Mouse (Mus musculus): ENCODE results near the gene Glmp.

GRCm38 (mm10) chr3:88276121-88276520 lies 48.7 kb upstream of the Glmp start:
- no peak for TF ChIP-seq CTCF (conservative IDR thresholded peaks at IDR 0.05 in 1 of 2, IDR thresholded peaks at IDR 0.05 in 1 of 2; ENCODE audit: low read depth in 2 of 2, low read length in 2 of 2)
- no peak for TF ChIP-seq HCFC1 (IDR thresholded peaks at IDR 0.05; ENCODE audit: low read depth, low read length)
- TF ChIP-seq POLR2AphosphoS2 (IDR thresholded peaks at IDR 0.05; ENCODE audit: low read depth, low read length): no peak
- TF ChIP-seq RCOR1 (conservative IDR thresholded peaks at IDR 0.05; ENCODE audit: low read depth, low read length): no peak
- TF ChIP-seq POLR2A (IDR thresholded peaks at IDR 0.05; ENCODE audit: low read depth, low read length): no peak
- no peak for TF ChIP-seq MAX (IDR thresholded peaks at IDR 0.05; ENCODE audit: low read length)
